Comparison of ENCODE assay signal across 8 mouse cellular contexts in the genomic region with DNA sequence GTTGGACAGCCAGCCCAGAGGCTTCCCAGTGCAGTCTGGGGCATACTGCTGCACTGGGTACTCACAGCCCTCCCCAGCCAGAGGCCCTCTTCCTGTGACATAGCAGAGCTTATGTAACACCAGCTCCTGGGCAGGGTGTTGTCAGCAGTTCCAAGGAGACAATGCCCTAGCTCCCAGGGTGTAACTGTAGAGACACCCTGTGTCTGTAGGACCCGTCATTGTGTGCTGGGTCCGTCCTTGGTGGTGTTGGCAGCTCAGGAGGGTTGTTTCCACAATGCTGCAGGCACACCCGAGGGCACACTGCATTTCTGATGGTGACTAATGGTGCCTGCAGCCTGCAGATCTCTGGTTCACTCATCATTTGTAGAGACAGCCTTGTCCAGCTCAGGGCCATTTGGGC. TPM values are rescaled to one million over a fixed set of nuclear protein-coding genes. Genes with fewer than 3 reads are reported as not detected.
A peak's percentile ranks its signal among the peaks of the same experiment; 100 is the strongest.
DNase-seq lines count a peak whose midpoint lies in the region; ATAC-seq and TF ChIP-seq lines count a peak whose summit lies in the region.

No protein-coding gene starts in this region.

- H3K9me3 ChIP-seq in hindbrain, embryonic 13.5 days, result no peaks in the 10 kb centered on the region
- no peaks in the 10 kb centered on the region for H3K9me3 ChIP-seq in midbrain, embryonic 14.5 days (ENCODE audit: control insufficient read depth, low read length)

- no peak overlapping the region for H3K4me2 ChIP-seq in hindbrain, embryonic 13.5 days
- no peak overlapping the region for H3K4me2 ChIP-seq in midbrain, embryonic 14.5 days (ENCODE audit: low read length)

- H3K4me3 ChIP-seq in kidney, adult 2 months (ENCODE audit: insufficient read depth, low read depth, low read length), result no peak overlapping the region
- no peak overlapping the region for H3K4me3 ChIP-seq in hindbrain, embryonic 13.5 days
- no peak overlapping the region for H3K4me3 ChIP-seq in midbrain, embryonic 14.5 days (replicated peaks; ENCODE audit: low read depth, low read length)

- H3K4me1 ChIP-seq in kidney, adult 2 months (ENCODE audit: control insufficient read depth, insufficient read depth, low read length), result peaks cover 25% of the 10 kb centered on the region
- peaks cover 77% of the 10 kb centered on the region for H3K4me1 ChIP-seq in hindbrain, embryonic 13.5 days (replicated peaks)
- peaks cover 51% of the 10 kb centered on the region for H3K4me1 ChIP-seq in midbrain, embryonic 14.5 days (ENCODE audit: control insufficient read depth, insufficient read depth, low read length)

- ATAC-seq in hindbrain, embryonic 13.5 days (ENCODE audit: low FRiP score), result no peak
- no peak for ATAC-seq in midbrain, embryonic 14.5 days (ENCODE audit: low FRiP score, low TSS enrichment)

- H3K27me3 ChIP-seq in kidney, adult 2 months (replicated peaks; ENCODE audit: control insufficient read depth, insufficient read depth, low read length), result no peaks in the 10 kb centered on the region
- no peaks in the 10 kb centered on the region for H3K27me3 ChIP-seq in hindbrain, embryonic 13.5 days
- H3K27me3 ChIP-seq in midbrain, embryonic 14.5 days (ENCODE audit: control insufficient read depth, insufficient read depth, low read length), result no peaks in the 10 kb centered on the region

- DNase-seq in kidney, adult 2 months, result peak; percentile 47
- DNase-seq in kidney, postnatal 4 days, result no peak
- DNase-seq in adrenal gland, postnatal 10 days, result peak; percentile 66
- DNase-seq in midbrain, embryonic 14.5 days, result no peak
- no peak for DNase-seq in left cerebral cortex, postnatal 14 days (ENCODE audit: low spot score in 2 of 2)
- DNase-seq in ovary, postnatal 14 days (ENCODE audit: low spot score), result no peak
- DNase-seq in left cerebral cortex, adult 9 months (ENCODE audit: low spot score in 2 of 2), result no peak

- peak overlapping the region; percentile 26 for H3K9ac ChIP-seq in hindbrain, embryonic 13.5 days
- H3K9ac ChIP-seq in midbrain, embryonic 14.5 days (replicated peaks; ENCODE audit: low read length), result no peak overlapping the region

- H3K27ac ChIP-seq in kidney, adult 2 months (ENCODE audit: insufficient read depth, low read depth, low read length), result no peak overlapping the region
- H3K27ac ChIP-seq in hindbrain, embryonic 13.5 days, result peak overlapping the region; percentile 92; the same call in 1 of the 2 replicates
- H3K27ac ChIP-seq in midbrain, embryonic 14.5 days (replicated peaks; ENCODE audit: low read depth, low read length), result peak overlapping the region; percentile 81

- 29% methylated on average over 3 of the region's 3 CpGs for WGBS in kidney, adult 2 months
- WGBS in hindbrain, embryonic 13.5 days, result 24% methylated on average over 3 of the region's 3 CpGs
- WGBS in midbrain, embryonic 14.5 days, result 44% methylated on average over 3 of the region's 3 CpGs

- no peak for TF ChIP-seq CTCF in kidney, adult 2 months (conservative IDR thresholded peaks at IDR 0.05; ENCODE audit: insufficient read depth, insufficient read length, low read depth, low read length)

- no peak for TF ChIP-seq POLR2A in kidney, adult 2 months (IDR thresholded peaks at IDR 0.05; ENCODE audit: low read depth, low read length)

- H3K36me3 ChIP-seq in kidney, adult 2 months (ENCODE audit: control insufficient read depth, insufficient read depth, low read length), result no peaks in the 10 kb centered on the region
- H3K36me3 ChIP-seq in hindbrain, embryonic 13.5 days, result no peaks in the 10 kb centered on the region
- no peaks in the 10 kb centered on the region for H3K36me3 ChIP-seq in midbrain, embryonic 14.5 days (ENCODE audit: control insufficient read depth, insufficient read depth, low read length)

- intact Hi-C loops in left cerebral cortex, postnatal 14 days (cut with DNase I), result loop anchor here (5.0 kb wide), 2 partner anchors 540 to 625 kb away; no protein-coding TSS in a partner anchor

RNA-seq across cellular contexts. Expression of a gene that starts 24.8 kb away (rescaled TPM):
- polyA plus RNA-seq in kidney, adult 2 months (2012; rRNA removed), result 132 and 156 TPM in 2 replicates
- 10 to 100 TPM; 61.0 to 74.0 TPM for total RNA-seq in adrenal gland, postnatal 10 days (2021)
- polyA plus RNA-seq in hindbrain, embryonic 13.5 days (2015; fragmentation: Nextera tagmentation; extraction: Ambion mirVana), result 73.6 and 78.8 TPM in 2 replicates
- polyA plus RNA-seq in midbrain, embryonic 14.5 days (2014; fragmentation: Nextera tagmentation; extraction: Ambion mirVana), result 50.0 and 77.0 TPM in 2 replicates
- total RNA-seq in left cerebral cortex, postnatal 14 days (2021), result 10 to 100 TPM; 39.7 to 45.2 TPM

RNA-seq across cellular contexts. Expression of a gene that starts 28.3 kb away (rescaled TPM):
- polyA plus RNA-seq in kidney, adult 2 months (2012; rRNA removed), result 8.9 and 10.2 TPM in 2 replicates
- total RNA-seq in adrenal gland, postnatal 10 days (2021), result 10 to 100 TPM; 50.0 to 53.5 TPM
- 43.0 and 43.7 TPM in 2 replicates for polyA plus RNA-seq in hindbrain, embryonic 13.5 days (2015; fragmentation: Nextera tagmentation; extraction: Ambion mirVana)
- 22.2 and 39.0 TPM in 2 replicates for polyA plus RNA-seq in midbrain, embryonic 14.5 days (2014; fragmentation: Nextera tagmentation; extraction: Ambion mirVana)
- 1 to 10 TPM; 3.6 to 3.8 TPM for total RNA-seq in left cerebral cortex, postnatal 14 days (2021)

RNA-seq across cellular contexts. Expression of a gene that starts 52.0 kb away (rescaled TPM):
- polyA plus RNA-seq in kidney, adult 2 months (2012; rRNA removed), result 12.5 and 15.7 TPM in 2 replicates
- total RNA-seq in adrenal gland, postnatal 10 days (2021), result 10 to 100 TPM; 27.8 to 28.3 TPM
- polyA plus RNA-seq in hindbrain, embryonic 13.5 days (2015; fragmentation: Nextera tagmentation; extraction: Ambion mirVana), result 546 and 595 TPM in 2 replicates
- 525 and 630 TPM in 2 replicates for polyA plus RNA-seq in midbrain, embryonic 14.5 days (2014; fragmentation: Nextera tagmentation; extraction: Ambion mirVana)
- 100 to 1,000 TPM; 191 to 243 TPM for total RNA-seq in left cerebral cortex, postnatal 14 days (2021)

Comparison
In these comparisons a context has a peak if more than half of its experiments do, and no peak if none do; other contexts are left out.
1. DNase-seq: peak in kidney, adult 2 months (single experiment) and adrenal gland, postnatal 10 days (single experiment); none in kidney, postnatal 4 days (0 of 2), midbrain, embryonic 14.5 days (single experiment), left cerebral cortex, postnatal 14 days (0 of 2), ovary, postnatal 14 days (single experiment) and left cerebral cortex, adult 9 months (0 of 2).
2. RNA of a gene that starts 52.0 kb away (polyA plus RNA-seq): 546 to 595 TPM in hindbrain, embryonic 13.5 days and 525 to 630 TPM in midbrain, embryonic 14.5 days; 12.5 to 15.7 TPM in kidney, adult 2 months; every median in the first group is over 10 times any median in the second.